Mouse (Mus musculus) neutrophil, adult 5-6 weeks (primary cell): ENCODE data around the gene Slc35e1. TPM values are rescaled to one million over a fixed set of nuclear protein-coding genes. Genes with fewer than 3 reads are reported as not detected.

Experiments
- ATAC-seq: fragments of 151-379, 151-347 bp; 2 replicates; pipeline ENCODE4 v1.8.0; 2017; ENCODE audit warnings: mild to moderate bottlenecking, moderate TSS enrichment; ENCODE audit not compliant: insufficient number of reproducible peaks, poor library complexity, low FRiP score, severe bottlenecking; ENCODE audit errors: extremely low read depth
- total RNA-seq: library from RNA; stranded (forward); fragments of 200-1000 nt; gene quantifications from 2 replicates; pipeline ENCODE4 v1.2.3, GENCODE M21; 2017

Slc35e1 gene
- total RNA-seq, 1 experiment from 2014 or later, result 65.8 TPM

- ATAC-seq, result peak; percentile 92
Observed at GRCm38 (mm10) chr8:72492622-72493081, 238 bp upstream of the Slc35e1 start.

GRCm38 (mm10) chr8:72491017-72491416 lies 1.4 kb downstream of the Slc35e1 start:
- no peak for ATAC-seq

GRCm38 (mm10) chr8:72487014-72487413 lies 5.4 kb downstream of the Slc35e1 start:
- ATAC-seq, result no peak

GRCm38 (mm10) chr8:72485456-72486199 lies 6.8 kb downstream of the Slc35e1 start:
- peak; percentile 45; the same call in 1 of the 2 replicates for ATAC-seq

- peak; percentile 93 for ATAC-seq
Observed at GRCm38 (mm10) chr8:72474826-72475546, 17.4 kb downstream of the Slc35e1 start, which contains the start of gene Cherp. TSS of gene Cherp (minus strand) at chr8:72475226.

- ATAC-seq, result no peak
Observed at GRCm38 (mm10) chr8:72470684-72471083, 21.7 kb downstream of the Slc35e1 start.

GRCm38 (mm10) chr8:72469984-72470383 lies 22.4 kb downstream of the Slc35e1 start:
- no peak for ATAC-seq

GRCm38 (mm10) chr8:72469243-72469642 lies 23.2 kb downstream of the Slc35e1 start:
- ATAC-seq, result no peak

- no peak for ATAC-seq
Observed at GRCm38 (mm10) chr8:72464211-72464610, 28.2 kb downstream of the Slc35e1 start.

GRCm38 (mm10) chr8:72459881-72460533 lies 32.4 kb downstream of the Slc35e1 start:
- ATAC-seq, result no peak

- ATAC-seq, result no peak
Observed at GRCm38 (mm10) chr8:72458457-72458856, 34.0 kb downstream of the Slc35e1 start.

GRCm38 (mm10) chr8:72457806-72458205 lies 34.6 kb downstream of the Slc35e1 start:
- ATAC-seq, result no peak

GRCm38 (mm10) chr8:72455317-72455716 lies 37.1 kb downstream of the Slc35e1 start:
- no peak for ATAC-seq

- ATAC-seq, result no peak
Observed at GRCm38 (mm10) chr8:72453904-72454303, 38.5 kb downstream of the Slc35e1 start.

- ATAC-seq, result no peak
Observed at GRCm38 (mm10) chr8:72451516-72451915, 40.9 kb downstream of the Slc35e1 start.

GRCm38 (mm10) chr8:72445071-72445470 lies 47.3 kb downstream of the Slc35e1 start:
- peak; percentile 28; the same call in 1 of the 2 replicates for ATAC-seq

GRCm38 (mm10) chr8:72443994-72444350 lies 48.4 kb downstream of the Slc35e1 start:
- no peak for ATAC-seq

GRCm38 (mm10) chr8:72443338-72443993 lies 48.9 kb downstream of the Slc35e1 start, which contains the start of the genes Calr3 and 1700030K09Rik:
TSS of gene Calr3 (minus strand) at chr8:72443870.
TSS of gene 1700030K09Rik (plus strand) at chr8:72443880.
- ATAC-seq, result peak; percentile 99
